Mouse (Mus musculus): ENCODE measurements around the gene Polr3b. TPM values are rescaled to one million over a fixed set of nuclear protein-coding genes. Genes with fewer than 3 reads are reported as not detected.

Gene Polr3b
- 5.4 TPM in 2 replicates for polyA plus RNA-seq (2015; fragmentation: Nextera tagmentation; extraction: Ambion mirVana)

GRCm38 (mm10) chr10:84621826-84622790 is at the start of gene Polr3b:
TSS of gene Polr3b (plus strand) at chr10:84622292.
- no peaks in the 10 kb centered on the region for H3K27me3 ChIP-seq
- peak within 1 kb of the TSS; percentile 99 for H3K27ac ChIP-seq (replicated peaks)
- H3K9me3 ChIP-seq (replicated peaks): no peaks in the 10 kb centered on the region
- H3K9ac ChIP-seq: peak within 1 kb of the TSS; percentile 53
- H3K4me1 ChIP-seq (replicated peaks): peaks cover 26% of the 10 kb centered on the region
- H3K36me3 ChIP-seq (replicated peaks): no peaks in the 10 kb centered on the region
- 5% methylated on average over 53 of the region's 53 CpGs for WGBS (ENCODE audit: insufficient replicate concordance)
- H3K4me3 ChIP-seq (replicated peaks): peak within 1 kb of the TSS; percentile 83
- H3K4me2 ChIP-seq: peak within 1 kb of the TSS; percentile 78
- ATAC-seq (ENCODE audit: insufficient read depth): peak; percentile 97

- no peak for ATAC-seq (ENCODE audit: insufficient read depth)
- no peak overlapping the region for H3K9ac ChIP-seq
These were observed 48.2 kb upstream of the Polr3b start for GRCm38 (mm10) chr10:84573671-84574420.

GRCm38 (mm10) chr10:84576029-84576394 is 46.1 kb upstream of the Polr3b start:
- WGBS (ENCODE audit: insufficient replicate concordance): under 1% methylated on average over 14 of the region's 14 CpGs
- H3K4me1 ChIP-seq (replicated peaks): peaks cover 69% of the 10 kb centered on the region

More at GRCm38 (mm10) chr10:84573671-84574420, 48.2 kb upstream of the Polr3b start:
- Histone ChIP-seq H3K27ac (replicated peaks) (peak overlapping the region; percentile 94), H3K4me3 (replicated peaks) (no peak overlapping the region), H3K4me2 (no peak overlapping the region), H3K27me3 (peaks cover 17% of the 10 kb centered on the region; the same call in 1 of the 2 replicates), H3K4me1 (replicated peaks) (peaks cover 57% of the 10 kb centered on the region), H3K36me3 (replicated peaks) (no peaks in the 10 kb centered on the region), H3K9me3 (replicated peaks) (no peaks in the 10 kb centered on the region)
- WGBS (ENCODE audit: insufficient replicate concordance): 24% methylated on average over 5 of the region's 5 CpGs

GRCm38 (mm10) chr10:84576395-84577070 is 45.6 kb upstream of the Polr3b start, which contains the start of gene Tcp11l2:
TSS of gene Tcp11l2 (plus strand) at chr10:84576626.
- peaks cover 12% of the 10 kb centered on the region; the same call in 1 of the 2 replicates for H3K27me3 ChIP-seq
- WGBS (ENCODE audit: insufficient replicate concordance): under 1% methylated on average over 46 of the region's 46 CpGs
- H3K9ac ChIP-seq: peak within 1 kb of the TSS; percentile 77
- H3K36me3 ChIP-seq (replicated peaks): no peaks in the 10 kb centered on the region
- no peaks in the 10 kb centered on the region for H3K9me3 ChIP-seq (replicated peaks)
- H3K4me2 ChIP-seq: peak within 1 kb of the TSS; percentile 95
- H3K4me1 ChIP-seq (replicated peaks): peaks cover 69% of the 10 kb centered on the region
- peak; percentile 95 for ATAC-seq (ENCODE audit: insufficient read depth)
- H3K4me3 ChIP-seq (replicated peaks): peak within 1 kb of the TSS; percentile 87
- peak within 1 kb of the TSS; percentile 94 for H3K27ac ChIP-seq (replicated peaks)

More at GRCm38 (mm10) chr10:84576029-84576394, 46.1 kb upstream of the Polr3b start:
- H3K27me3 ChIP-seq: peaks cover 12% of the 10 kb centered on the region; the same call in 1 of the 2 replicates
- H3K4me2 ChIP-seq: peak overlapping the region; percentile 95
- no peaks in the 10 kb centered on the region for H3K36me3 ChIP-seq (replicated peaks)
- H3K9ac ChIP-seq: peak overlapping the region; percentile 33; the same call in 1 of the 2 replicates
- H3K9me3 ChIP-seq (replicated peaks): no peaks in the 10 kb centered on the region
- H3K27ac ChIP-seq (replicated peaks): peak overlapping the region; percentile 94
- ATAC-seq (ENCODE audit: insufficient read depth): peak; percentile 89
- H3K4me3 ChIP-seq (replicated peaks): peak overlapping the region; percentile 87

- 1% methylated on average over 38 of the region's 38 CpGs for WGBS (ENCODE audit: insufficient replicate concordance)
- no peak for ATAC-seq (ENCODE audit: insufficient read depth)
These were observed 44.9 kb upstream of the Polr3b start for GRCm38 (mm10) chr10:84577071-84577727.

GRCm38 (mm10) chr10:84578738-84579137 is 43.4 kb upstream of the Polr3b start:
- WGBS (ENCODE audit: insufficient replicate concordance): 73% methylated on average over 10 of the region's 10 CpGs
- Histone ChIP-seq H3K27ac (replicated peaks) (no peak overlapping the region), H3K9me3 (replicated peaks) (no peaks in the 10 kb centered on the region), H3K4me2 (peak overlapping the region; percentile 95), H3K36me3 (replicated peaks) (no peaks in the 10 kb centered on the region), H3K4me3 (replicated peaks) (peak overlapping the region; percentile 87), H3K27me3 (peaks cover 12% of the 10 kb centered on the region; the same call in 1 of the 2 replicates), H3K4me1 (replicated peaks) (peaks cover 56% of the 10 kb centered on the region), H3K9ac (no peak overlapping the region)
- no peak for ATAC-seq (ENCODE audit: insufficient read depth)

More at GRCm38 (mm10) chr10:84577071-84577727, 44.9 kb upstream of the Polr3b start:
- peaks cover 12% of the 10 kb centered on the region; the same call in 1 of the 2 replicates for H3K27me3 ChIP-seq
- H3K9me3 ChIP-seq (replicated peaks): no peaks in the 10 kb centered on the region
- no peaks in the 10 kb centered on the region for H3K36me3 ChIP-seq (replicated peaks)
- H3K27ac ChIP-seq (replicated peaks): peak overlapping the region; percentile 94
- H3K4me1 ChIP-seq (replicated peaks): peaks cover 66% of the 10 kb centered on the region
- H3K4me2 ChIP-seq: peak overlapping the region; percentile 95
- peak overlapping the region; percentile 87 for H3K4me3 ChIP-seq (replicated peaks)
- H3K9ac ChIP-seq: peak overlapping the region; percentile 77

GRCm38 (mm10) chr10:84579527-84579926 is 42.6 kb upstream of the Polr3b start:
- peaks cover 54% of the 10 kb centered on the region for H3K4me1 ChIP-seq (replicated peaks)

GRCm38 (mm10) chr10:84581191-84581590 is 40.9 kb upstream of the Polr3b start:
- ATAC-seq (ENCODE audit: insufficient read depth): no peak

More at GRCm38 (mm10) chr10:84579527-84579926, 42.6 kb upstream of the Polr3b start:
- no peak overlapping the region for H3K27ac ChIP-seq (replicated peaks)
- H3K9ac ChIP-seq: no peak overlapping the region
- ATAC-seq (ENCODE audit: insufficient read depth): no peak
- peak overlapping the region; percentile 95 for H3K4me2 ChIP-seq
- H3K27me3 ChIP-seq: peaks cover 16% of the 10 kb centered on the region; the same call in 1 of the 2 replicates
- H3K4me3 ChIP-seq (replicated peaks): peak overlapping the region; percentile 87
- H3K9me3 ChIP-seq (replicated peaks): no peaks in the 10 kb centered on the region
- 20% methylated on average over 2 of the region's 2 CpGs for WGBS (ENCODE audit: insufficient replicate concordance)
- no peaks in the 10 kb centered on the region for H3K36me3 ChIP-seq (replicated peaks)

GRCm38 (mm10) chr10:84582236-84582635 is 39.9 kb upstream of the Polr3b start:
- Histone ChIP-seq H3K27ac (replicated peaks) (no peak overlapping the region), H3K27me3 (peaks cover 23% of the 10 kb centered on the region; the same call in 1 of the 2 replicates), H3K9ac (no peak overlapping the region), H3K4me1 (replicated peaks) (peaks cover 37% of the 10 kb centered on the region), H3K4me2 (no peak overlapping the region), H3K4me3 (replicated peaks) (no peak overlapping the region), H3K36me3 (replicated peaks) (0 out of 2 replicates have a peak, but pooled peaks cover 3% of the 10 kb centered on the region), H3K9me3 (replicated peaks) (no peaks in the 10 kb centered on the region)
- 66% methylated on average over 7 of the region's 7 CpGs for WGBS (ENCODE audit: insufficient replicate concordance)
- ATAC-seq (ENCODE audit: insufficient read depth): no peak

More at GRCm38 (mm10) chr10:84581191-84581590, 40.9 kb upstream of the Polr3b start:
- no peak overlapping the region for H3K4me3 ChIP-seq (replicated peaks)
- peaks cover 23% of the 10 kb centered on the region; the same call in 1 of the 2 replicates for H3K27me3 ChIP-seq
- H3K9ac ChIP-seq: no peak overlapping the region
- H3K4me1 ChIP-seq (replicated peaks): peaks cover 44% of the 10 kb centered on the region
- no peak overlapping the region for H3K4me2 ChIP-seq
- WGBS (ENCODE audit: insufficient replicate concordance): 43% methylated on average over 8 of the region's 8 CpGs
- H3K27ac ChIP-seq (replicated peaks): no peak overlapping the region
- H3K9me3 ChIP-seq (replicated peaks): no peaks in the 10 kb centered on the region
- no peaks in the 10 kb centered on the region for H3K36me3 ChIP-seq (replicated peaks)

Data from liver, embryonic 15.5 days (tissue).